14 mouse cellular contexts compared by ENCODE assay signal in the genomic region with DNA sequence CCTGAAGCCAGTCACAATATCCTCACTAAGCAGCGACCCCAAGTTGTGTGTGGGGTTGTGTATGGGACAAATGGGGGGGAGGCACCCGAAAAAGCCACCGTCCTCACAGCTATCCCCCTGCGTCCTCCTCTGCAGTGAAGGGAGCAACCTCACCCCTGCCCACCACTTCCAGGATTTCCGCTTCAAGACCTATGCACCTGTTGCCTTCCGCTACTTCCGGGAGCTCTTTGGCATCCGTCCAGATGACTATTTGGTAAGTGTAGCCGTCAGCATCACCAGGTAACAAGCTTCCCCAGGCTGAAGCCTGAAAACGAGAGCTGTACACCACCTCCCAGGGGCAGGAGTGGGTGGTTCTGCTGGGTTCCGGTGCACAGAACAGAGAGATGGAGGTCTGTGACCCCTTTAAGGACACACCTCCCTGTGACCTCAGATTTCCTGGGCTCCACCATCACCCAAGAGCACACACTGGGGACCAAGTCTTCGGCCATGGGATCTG. TPM values are rescaled to one million over a fixed set of nuclear protein-coding genes. Genes with fewer than 3 reads are reported as not detected.
"Had no signal": no experiment of that assay in that cellular context is flagged by ENCODE, and none has a peak within 500 bp of the region (broad histone marks: within the 10 kb centered on the region; RNA-seq: fewer than 3 reads in every experiment).

No protein-coding gene starts in this region.

- H3K4me3 ChIP-seq: liver, embryonic 13.5 days had no signal

- H3K27ac ChIP-seq: liver, embryonic 13.5 days had no signal

- DNase-seq: kidney, adult 18-20 months; kidney, adult 9 months; kidney, postnatal 14 days; liver, embryonic 13.5 days; lung, adult 2 months; lung, postnatal 14 days; lung, postnatal 4 days; midbrain, embryonic 14.5 days; thymus, adult 18-20 months; thymus, postnatal 36 days had no signal

- H3K27me3 ChIP-seq: liver, embryonic 13.5 days had no signal

RNA-seq across cellular contexts. Expression of gene Gipc3, which starts 36.8 kb away (rescaled TPM):
- polyA plus RNA-seq: limb, embryonic 11.5 days; liver, embryonic 13.5 days; liver, embryonic 16.5 days; midbrain, embryonic 14.5 days; midbrain, postnatal 0 days; neural tube, embryonic 11.5 days had no signal
